Mouse (Mus musculus) activated CD4-positive, CD25-positive, alpha-beta regulatory T cell, adult 9 weeks (primary cell): ENCODE results near the gene Gm29289. TPM values are rescaled to one million over a fixed set of nuclear protein-coding genes. Genes with fewer than 3 reads are reported as not detected.

ENCODE experiments used
- polyA plus RNA-seq: library from polyadenylated mRNA; unstranded; fragments of 100-300 nt; shearing (Covaris generic); gene quantifications from one replicate; pipeline ENCODE4 v1.2.1, GENCODE M21; 2017

The Gm29289 gene
- polyA plus RNA-seq: not detected

GRCm38 (mm10) chrY:2932282-2932681, at the start of gene Gm29289:
Gene Gm29289 (plus strand): TSS chrY:2932582.

GRCm38 (mm10) chrY:2900689-2901088, 31.7 kb upstream of the Gm29289 start, which contains the start of gene Gm10352:
Gene Gm10352 (plus strand): TSS chrY:2900989.

Other genes with a start within 250 kb of the Gm29289 start
- not detected for gene H2al2b, start 211.9 kb upstream of the Gm29289 start, polyA plus RNA-seq
- not detected for gene Gm4064, start 136.4 kb upstream of the Gm29289 start, polyA plus RNA-seq
- not detected for gene Rbmy, start 101.9 kb upstream of the Gm29289 start, polyA plus RNA-seq
- gene Gm10256, start 101.9 kb upstream of the Gm29289 start, polyA plus RNA-seq: not detected
- not detected for gene Gm10352, start 31.6 kb upstream of the Gm29289 start, polyA plus RNA-seq